Comparison of ENCODE assay signal across 16 mouse cellular contexts in genomic region chr16:73343531-73343930, GRCm38 (mm10).
"Had no signal": no experiment of that assay in that cellular context is flagged by ENCODE, and none has a peak within 500 bp of the region (broad histone marks: within the 10 kb centered on the region; RNA-seq: fewer than 3 reads in every experiment).

No protein-coding gene starts in this region.

- H3K9me3 ChIP-seq: intestine, embryonic 15.5 days; kidney, embryonic 15.5 days; midbrain, embryonic 10.5 days; neural tube, embryonic 15.5 days; stomach, embryonic 15.5 days had no signal

- DNase-seq: kidney, adult 2 months; kidney, postnatal 14 days; left cerebral cortex, postnatal 4 days; lung, adult 18-20 months; lung, postnatal 4 days; retina, postnatal 1 day; right cerebral cortex, postnatal 4 days; thymus, postnatal 36 days had no signal

- H3K4me1 ChIP-seq: intestine, embryonic 15.5 days; kidney, embryonic 15.5 days; midbrain, embryonic 10.5 days; neural tube, embryonic 15.5 days; stomach, embryonic 15.5 days had no signal

- ATAC-seq: intestine, embryonic 15.5 days; lung, postnatal 0 days had no signal

- H3K27me3 ChIP-seq: intestine, embryonic 15.5 days; kidney, embryonic 15.5 days; neural tube, embryonic 15.5 days; stomach, embryonic 15.5 days had no signal

- H3K4me3 ChIP-seq: intestine, embryonic 15.5 days; kidney, embryonic 15.5 days; midbrain, embryonic 10.5 days; myocyte; neural tube, embryonic 15.5 days; stomach, embryonic 15.5 days had no signal

- H3K36me3 ChIP-seq: intestine, embryonic 15.5 days; kidney, embryonic 15.5 days; midbrain, embryonic 10.5 days; neural tube, embryonic 15.5 days; stomach, embryonic 15.5 days had no signal

- H3K27ac ChIP-seq: intestine, embryonic 15.5 days; kidney, embryonic 15.5 days; liver, embryonic 14.5 days; midbrain, embryonic 10.5 days; neural tube, embryonic 15.5 days; stomach, embryonic 15.5 days had no signal

- H3K4me2 ChIP-seq: intestine, embryonic 15.5 days; kidney, embryonic 15.5 days; neural tube, embryonic 15.5 days; stomach, embryonic 15.5 days had no signal

- H3K9ac ChIP-seq: intestine, embryonic 15.5 days; kidney, embryonic 15.5 days; liver, embryonic 14.5 days; neural tube, embryonic 15.5 days; stomach, embryonic 15.5 days had no signal
